Mouse (Mus musculus) right cerebral cortex, adult 2 months (tissue): ENCODE data around the gene Cpped1.

Experiments
- DNase-seq, 2 experiments: peaks; one replicate each; pipeline ENCODE4 v3.0.0; 2021 to 2022; ENCODE audit warnings: low spot score in 2 of 2

The Cpped1 gene

DNA sequence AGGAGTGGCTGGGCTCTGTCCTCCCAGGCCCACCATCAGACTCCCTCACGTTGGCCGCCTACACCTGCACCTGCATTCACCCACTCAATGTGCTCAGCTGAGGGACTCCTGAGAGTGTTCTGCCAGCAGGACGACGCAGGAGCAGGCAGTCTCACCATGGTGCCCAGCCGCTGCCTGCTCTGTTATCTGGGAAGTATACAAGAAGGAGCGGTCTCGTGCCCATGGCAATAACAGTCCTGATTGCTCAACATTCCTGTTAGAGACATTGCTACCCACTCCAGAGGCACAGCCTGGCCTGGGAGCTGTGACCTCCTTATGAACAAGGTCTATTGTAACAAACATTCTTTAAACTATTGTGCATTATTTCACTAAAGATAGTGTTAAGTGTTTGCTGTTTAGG lies 151.3 kb downstream of the Cpped1 start:
- no peak for DNase-seq

DNA sequence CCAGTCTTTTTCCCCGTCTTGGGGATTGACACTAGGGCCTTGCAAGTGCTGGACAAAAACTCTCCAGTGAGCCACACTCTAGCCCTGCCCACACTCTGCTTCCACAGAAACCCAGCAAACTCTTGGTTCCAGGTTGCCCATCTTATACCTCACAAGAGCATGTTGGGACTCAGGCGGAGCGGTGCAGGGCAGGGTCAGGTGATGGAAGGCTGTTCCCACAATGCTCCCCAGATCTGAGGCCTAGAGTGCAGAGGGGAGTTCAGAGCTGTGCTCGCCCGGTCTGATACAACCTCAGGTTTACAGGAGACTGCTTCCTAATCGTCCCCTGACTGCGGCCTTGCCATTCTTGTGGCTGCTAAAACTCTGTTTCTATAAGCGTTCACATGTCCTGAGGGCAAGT lies 151.8 kb downstream of the Cpped1 start:
- DNase-seq: no peak

DNA sequence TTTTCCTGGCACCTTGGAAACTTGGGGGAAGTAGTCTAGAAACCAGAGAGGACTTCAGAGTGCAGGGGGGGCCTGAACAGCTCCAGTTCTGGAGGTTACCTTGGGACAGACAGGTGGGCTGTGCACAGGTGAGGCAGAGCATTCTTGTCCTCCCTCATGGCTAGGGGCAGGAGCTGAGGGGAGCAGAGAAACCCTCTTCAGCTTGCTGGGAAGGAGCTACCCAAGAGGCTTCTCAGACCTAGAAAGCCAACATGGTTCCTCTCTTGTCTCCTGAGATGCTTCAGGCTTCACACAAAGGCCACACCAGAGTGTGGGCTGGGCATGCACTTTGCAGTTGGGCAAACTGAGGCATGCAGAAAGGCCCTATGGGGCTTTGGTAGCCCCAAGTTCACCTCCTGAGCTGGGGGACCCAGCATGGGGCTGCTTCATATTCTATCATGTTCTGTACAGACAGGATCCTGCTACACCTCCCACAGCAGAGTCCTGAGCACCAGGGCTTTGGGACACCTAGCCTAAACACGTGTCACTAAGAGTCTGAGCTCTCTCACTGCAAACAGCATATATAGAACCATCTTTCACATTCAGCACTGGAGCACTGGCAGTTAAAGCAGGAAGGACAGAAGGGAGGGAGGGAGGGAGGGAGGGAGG lies 152.5 kb downstream of the Cpped1 start:
- DNase-seq: no peak

DNA sequence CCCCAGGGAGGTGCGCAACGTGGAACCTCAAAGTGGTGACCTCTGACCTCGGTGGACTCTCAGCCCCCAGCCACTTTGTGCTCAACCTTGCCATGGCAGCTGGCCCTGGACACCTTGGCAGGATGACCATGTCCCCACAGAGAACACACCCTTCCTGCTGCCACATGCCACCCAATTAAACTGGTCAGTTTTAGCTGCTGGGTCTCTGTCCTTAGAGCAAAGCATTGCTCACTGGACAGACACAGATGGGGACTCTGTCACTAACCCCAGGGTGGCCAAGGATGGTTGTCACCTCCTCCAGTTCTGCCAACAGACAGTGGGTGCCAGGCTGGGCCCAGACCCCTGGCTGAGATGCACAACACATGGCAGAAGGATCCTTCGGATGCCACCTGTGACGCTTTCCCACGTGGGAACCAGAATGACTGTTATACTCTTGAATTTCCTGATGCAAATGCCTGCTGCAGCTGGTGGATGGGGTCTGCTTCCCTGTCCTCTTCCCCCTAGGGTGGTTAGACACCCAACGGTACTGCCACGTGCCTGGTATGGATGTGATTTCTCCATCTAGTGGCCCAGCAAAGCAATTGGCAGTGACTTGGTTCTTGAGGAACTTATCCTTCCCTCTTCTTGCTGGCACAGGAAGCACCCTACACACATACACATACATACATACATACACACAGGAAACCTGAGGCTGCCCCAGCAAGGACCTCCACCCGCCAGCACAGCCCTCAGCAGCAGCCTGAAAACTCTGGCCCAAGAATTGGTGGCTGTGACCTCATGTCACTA lies 153.8 kb downstream of the Cpped1 start:
- DNase-seq: no peak

DNA sequence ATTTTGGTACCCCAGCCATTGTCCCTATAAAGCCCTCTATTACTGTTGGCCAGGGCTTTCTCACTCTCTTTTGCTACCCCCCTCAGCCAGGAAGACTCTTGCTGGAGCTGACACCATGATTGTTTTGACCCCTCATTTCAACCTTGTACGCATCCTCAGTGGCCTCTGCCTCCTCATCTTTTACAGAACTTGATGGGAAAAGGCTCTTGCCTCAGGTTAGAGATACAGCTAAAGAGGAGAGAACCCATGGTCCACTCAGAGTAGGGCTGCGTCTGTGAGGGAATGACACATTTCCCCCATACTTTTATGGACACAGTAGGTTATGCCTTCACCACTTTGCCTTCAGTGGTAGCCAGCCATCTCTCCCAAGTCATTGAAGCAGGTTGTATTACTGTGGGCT lies 155.1 kb downstream of the Cpped1 start:
- DNase-seq: no peak
